Mouse (Mus musculus): ENCODE measurements at regions not wholly inside any gene's neighbourhood (a gene's known extent, or its start where the extent isn't known, plus 50 kb on each side); places are given as distances from the start of the nearest gene placed in this dataset.

DNA sequence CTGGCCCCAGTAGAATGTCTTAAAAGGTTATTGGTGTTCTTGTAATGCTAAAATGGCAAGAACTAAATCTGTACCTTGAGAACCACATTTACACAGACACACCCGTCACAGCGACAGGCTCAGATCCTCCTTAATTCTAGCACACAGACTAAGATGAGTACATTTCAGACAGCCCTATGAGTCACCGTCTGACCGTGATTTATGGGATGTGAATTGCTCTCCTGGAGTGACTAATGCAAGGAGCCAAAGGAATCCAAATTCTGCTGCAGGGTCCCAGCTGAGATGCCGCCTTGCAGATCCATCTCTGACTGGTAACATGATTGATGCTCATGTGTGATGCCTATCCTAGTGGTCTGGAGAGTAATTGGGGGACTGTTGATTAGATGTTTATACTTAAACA, 381.3 kb upstream of the Mon1b start:
- no peak for TF ChIP-seq FLI1 (IDR thresholded peaks at IDR 0.05; ENCODE audit: low read length)
- TF ChIP-seq GATA1 (IDR thresholded peaks at IDR 0.05; ENCODE audit: borderline replicate concordance, low read length): no peak

All from megakaryocyte, embryonic 14.5 days (primary cell).